Mouse (Mus musculus): ENCODE measurements around the gene Prr36.

DNA sequence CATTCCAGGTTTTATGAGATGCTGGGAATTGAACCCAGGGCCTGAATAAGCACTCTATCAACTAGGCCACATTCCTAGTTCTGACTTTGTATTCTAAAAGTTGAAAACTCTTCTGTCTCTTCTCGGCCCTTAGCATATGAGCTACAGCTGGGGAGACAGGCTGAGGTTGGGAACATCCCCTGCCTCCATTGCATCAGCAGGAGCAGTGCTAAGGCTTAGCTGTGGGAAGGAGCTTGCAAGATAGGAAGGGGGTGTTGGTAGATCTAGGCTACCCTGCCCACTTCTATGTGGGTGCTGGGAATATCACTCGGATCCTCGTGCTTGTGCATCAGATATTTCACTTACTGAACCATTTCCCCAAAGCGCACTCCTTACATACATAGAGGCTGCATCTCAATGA lies 10.7 kb upstream of the Prr36 start:
- TF ChIP-seq CTCF (IDR thresholded peaks at IDR 0.05; ENCODE audit: low read depth, low read length) (no peak), TAL1 (conservative IDR thresholded peaks at IDR 0.05; ENCODE audit: low read depth, low read length) (no peak), GATA1 (IDR thresholded peaks at IDR 0.05; ENCODE audit: borderline replicate concordance, low read length) (no peak), POLR2AphosphoS5 (IDR thresholded peaks at IDR 0.05; ENCODE audit: insufficient replicate concordance, low read depth, low read length) (no peak), GATA2 (IDR thresholded peaks at IDR 0.05; ENCODE audit: borderline replicate concordance, low read depth, low read length) (no peak)

Measured in G1E (cell line).